9 mouse cellular contexts compared by ENCODE assay signal in the genomic region with DNA sequence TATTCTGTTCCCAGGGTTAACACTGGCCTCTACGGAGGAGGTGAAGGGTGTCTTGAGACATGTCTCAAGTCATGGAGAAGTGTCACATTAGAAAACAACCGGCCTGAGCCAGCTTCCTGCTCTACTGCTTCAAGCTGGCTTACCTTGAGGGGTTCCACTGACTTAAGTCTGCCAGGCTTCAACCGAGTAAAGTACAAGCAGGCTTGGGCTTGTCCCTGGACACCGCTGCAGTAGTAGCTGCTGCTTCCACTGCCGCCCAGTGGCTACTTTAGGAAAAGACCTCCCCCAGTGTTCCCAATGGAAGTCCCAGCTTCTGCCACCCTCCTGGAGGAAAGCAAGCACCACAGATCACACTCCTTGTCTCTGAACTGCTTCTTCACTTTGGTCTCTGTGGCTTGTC. TPM values are rescaled to one million over a fixed set of nuclear protein-coding genes. Genes with fewer than 3 reads are reported as not detected.
DNase-seq lines count a peak whose midpoint lies in the region; ATAC-seq lines count a peak whose summit lies in the region.
"Had no signal": no experiment of that assay in that cellular context is flagged by ENCODE, and none has a peak within 500 bp of the region (broad histone marks: within the 10 kb centered on the region; RNA-seq: fewer than 3 reads in every experiment).

No protein-coding gene starts in this region.

- no peaks in the 10 kb centered on the region for H3K9me3 ChIP-seq in forebrain, embryonic 14.5 days (replicated peaks; ENCODE audit: control insufficient read depth, low read length)
- H3K9me3 ChIP-seq in kidney, embryonic 16.5 days (ENCODE audit: low read length), result no peaks in the 10 kb centered on the region
- H3K9me3 ChIP-seq: liver, embryonic 15.5 days had no signal

- H3K27ac ChIP-seq in forebrain, embryonic 14.5 days (ENCODE audit: low read depth, low read length), result no peak overlapping the region
- H3K27ac ChIP-seq in kidney, embryonic 16.5 days (ENCODE audit: low read length), result no peak overlapping the region
- H3K27ac ChIP-seq: liver, embryonic 15.5 days had no signal

- H3K27me3 ChIP-seq in forebrain, embryonic 14.5 days (replicated peaks; ENCODE audit: control insufficient read depth, insufficient read depth, low read length), result no peaks in the 10 kb centered on the region
- peaks cover 16% of the 10 kb centered on the region; the same call in 1 of the 2 replicates for H3K27me3 ChIP-seq in kidney, embryonic 16.5 days (ENCODE audit: insufficient read depth, low read length)

- no peaks in the 10 kb centered on the region for H3K4me1 ChIP-seq in forebrain, embryonic 14.5 days (ENCODE audit: control insufficient read depth, insufficient read depth, low read length)
- H3K4me1 ChIP-seq in kidney, embryonic 16.5 days (ENCODE audit: insufficient read depth, low read length), result no peaks in the 10 kb centered on the region
- H3K4me1 ChIP-seq: liver, embryonic 15.5 days had no signal

- no peak overlapping the region for H3K4me3 ChIP-seq in forebrain, embryonic 14.5 days (ENCODE audit: low read depth, low read length)
- H3K4me3 ChIP-seq in kidney, embryonic 16.5 days (ENCODE audit: low read length), result no peak overlapping the region
- H3K4me3 ChIP-seq: liver, embryonic 15.5 days had no signal

- no peak overlapping the region for H3K9ac ChIP-seq in forebrain, embryonic 14.5 days (ENCODE audit: low read length)
- no peak overlapping the region for H3K9ac ChIP-seq in kidney, embryonic 16.5 days (replicated peaks; ENCODE audit: low read length)
- H3K9ac ChIP-seq: liver, embryonic 15.5 days had no signal

- 30% methylated on average over 5 of the region's 5 CpGs for WGBS in forebrain, embryonic 14.5 days
- WGBS in kidney, embryonic 16.5 days, result 32% methylated on average over 5 of the region's 5 CpGs

- no peak for ATAC-seq in forebrain, embryonic 14.5 days
- ATAC-seq in kidney, embryonic 16.5 days (ENCODE audit: low FRiP score, low TSS enrichment), result peak; percentile 74; the same call in 1 of the 2 replicates

- DNase-seq in layer of hippocampus, adult 11-12 months (ENCODE audit: low spot score), result peak; percentile 39
- DNase-seq in layer of hippocampus, adult 9-10 months (ENCODE audit: low spot score), result no peak
- peak; percentile 51 for DNase-seq in ZHBTc4 (ENCODE audit: low read depth, low spot score)
- peak; percentile 46 for DNase-seq in forebrain, embryonic 14.5 days (ENCODE audit: low spot score)
- DNase-seq in lung, adult 18-20 months, result peak; percentile 9 to 42
- peak; percentile 61 for DNase-seq in testis, postnatal 10 days (ENCODE audit: low spot score)
- no peak for DNase-seq in spleen, adult 12 weeks (ENCODE audit: low spot score)

- H3K4me2 ChIP-seq in forebrain, embryonic 14.5 days (ENCODE audit: low read length), result no peak overlapping the region
- H3K4me2 ChIP-seq in kidney, embryonic 16.5 days (replicated peaks; ENCODE audit: low read depth, low read length), result no peak overlapping the region
- H3K4me2 ChIP-seq: liver, embryonic 15.5 days had no signal

- H3K36me3 ChIP-seq in forebrain, embryonic 14.5 days (ENCODE audit: control insufficient read depth, insufficient read depth, low read length), result no peaks in the 10 kb centered on the region
- no peaks in the 10 kb centered on the region for H3K36me3 ChIP-seq in kidney, embryonic 16.5 days (ENCODE audit: insufficient read depth, low read length)
- H3K36me3 ChIP-seq: liver, embryonic 15.5 days had no signal

RNA-seq across cellular contexts. Expression of a gene that starts 2.8 kb away (rescaled TPM):
- not detected in 2 replicates for polyA plus RNA-seq in forebrain, embryonic 14.5 days (2014; fragmentation: Nextera tagmentation; extraction: Ambion mirVana)
- not detected in 2 replicates for polyA plus RNA-seq in kidney, embryonic 16.5 days (2015; fragmentation: Nextera tagmentation; extraction: Ambion mirVana)

RNA-seq across cellular contexts. Expression of a gene that starts 7.9 kb away (rescaled TPM):
- polyA plus RNA-seq in forebrain, embryonic 14.5 days (2014; fragmentation: Nextera tagmentation; extraction: Ambion mirVana), result not detected in 2 replicates
- not detected in 2 replicates for polyA plus RNA-seq in kidney, embryonic 16.5 days (2015; fragmentation: Nextera tagmentation; extraction: Ambion mirVana)
- polyA plus RNA-seq: liver, embryonic 15.5 days had no signal

RNA-seq across cellular contexts. Expression of a gene that starts 25.4 kb away (rescaled TPM):
- polyA plus RNA-seq in forebrain, embryonic 14.5 days (2014; fragmentation: Nextera tagmentation; extraction: Ambion mirVana), result not detected in 2 replicates
- polyA plus RNA-seq in kidney, embryonic 16.5 days (2015; fragmentation: Nextera tagmentation; extraction: Ambion mirVana), result not detected in 2 replicates
- polyA plus RNA-seq: liver, embryonic 15.5 days had no signal

RNA-seq across cellular contexts. Expression of a gene that starts 28.1 kb away (rescaled TPM):
- 16.9 and 21.0 TPM in 2 replicates for polyA plus RNA-seq in forebrain, embryonic 14.5 days (2014; fragmentation: Nextera tagmentation; extraction: Ambion mirVana)
- polyA plus RNA-seq in kidney, embryonic 16.5 days (2015; fragmentation: Nextera tagmentation; extraction: Ambion mirVana), result 30.5 and 32.0 TPM in 2 replicates

RNA-seq across cellular contexts. Expression of a gene that starts 28.9 kb away (rescaled TPM):
- 136 and 161 TPM in 2 replicates for polyA plus RNA-seq in forebrain, embryonic 14.5 days (2014; fragmentation: Nextera tagmentation; extraction: Ambion mirVana)
- polyA plus RNA-seq in kidney, embryonic 16.5 days (2015; fragmentation: Nextera tagmentation; extraction: Ambion mirVana), result 106 and 115 TPM in 2 replicates

Comparison
In these comparisons a context has a peak if more than half of its experiments do, and no peak if none do; other contexts are left out.
1. DNase-seq: peak in layer of hippocampus, adult 11-12 months (single experiment), ZHBTc4 (single experiment), forebrain, embryonic 14.5 days (single experiment), lung, adult 18-20 months (2 of 2) and testis, postnatal 10 days (single experiment); none in layer of hippocampus, adult 9-10 months (single experiment) and spleen, adult 12 weeks (single experiment).